Mouse (Mus musculus) urinary bladder, postnatal 14 days (tissue): ENCODE data around the gene Hmbs.

Source experiments
- DNase-seq: peaks from one replicate; pipeline ENCODE4 v3.0.0; 2021; ENCODE audit warnings: low spot score

Gene Hmbs

DNA sequence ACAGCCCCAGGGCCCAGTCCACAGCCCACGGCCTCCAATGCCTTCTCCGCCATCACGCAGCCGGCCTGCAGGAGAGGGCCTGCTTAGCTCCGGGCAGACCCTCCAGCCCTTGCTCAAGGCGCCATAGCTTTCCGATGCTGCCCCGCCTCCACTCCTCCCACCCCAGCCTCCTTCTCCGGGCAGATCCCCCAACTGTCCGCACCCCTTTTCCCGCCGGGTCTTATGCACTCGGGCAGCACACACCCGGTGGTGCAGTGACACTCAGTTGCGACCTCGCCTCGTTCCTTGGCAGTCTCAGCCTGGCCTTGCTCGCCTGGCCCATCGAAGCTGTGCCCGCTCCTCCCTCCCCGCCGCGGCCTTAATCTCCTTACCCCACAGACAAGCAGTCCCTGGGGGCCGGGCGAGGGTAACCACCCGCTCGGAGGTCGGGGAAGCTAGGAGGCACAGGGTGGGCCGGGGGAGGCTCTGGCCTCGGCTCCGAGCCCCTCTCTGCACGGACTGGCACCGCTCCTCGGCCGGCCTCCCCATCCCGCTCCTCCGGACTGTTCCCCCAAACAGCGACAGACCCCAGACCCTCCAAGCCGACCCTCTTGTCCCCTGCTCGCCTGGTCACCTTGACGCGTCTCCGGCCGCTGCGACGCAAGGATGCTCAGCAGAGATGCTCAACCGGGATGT is 56.5 kb downstream of the Hmbs start:
- DNase-seq = no peak

DNA sequence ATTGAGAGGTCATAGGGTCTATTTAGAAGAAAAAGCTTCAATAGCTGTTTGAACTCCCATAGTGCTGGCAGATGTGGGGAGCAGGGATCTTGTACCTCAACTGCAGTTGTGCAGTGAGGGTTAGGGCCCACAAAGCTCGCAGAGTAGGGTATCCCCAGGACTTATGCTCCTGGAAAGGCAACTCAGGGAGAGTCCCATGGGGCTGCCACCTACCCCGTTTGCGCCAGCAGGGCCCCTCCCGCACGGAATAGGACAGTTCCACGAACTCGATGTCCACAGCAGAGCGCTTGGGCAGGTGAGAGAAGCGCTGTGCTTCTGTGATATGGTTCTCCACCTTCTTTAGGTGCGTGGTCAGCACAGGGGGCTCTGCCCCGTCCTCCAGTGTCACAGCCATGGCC is 57.0 kb downstream of the Hmbs start:
- DNase-seq = no peak
